Mouse (Mus musculus) limb, embryonic 14.5 days (tissue): ENCODE results near the gene Alkbh2. TPM values are rescaled to one million over a fixed set of nuclear protein-coding genes. Genes with fewer than 3 reads are reported as not detected.

ENCODE experiments used
- ATAC-seq: fragments of 200-750 bp; cut with Nextera tagmentation; 2 replicates; pipeline ENCODE4 v1.8.0; 2017; ENCODE audit warnings: low read depth, moderate number of reproducible peaks, moderate TSS enrichment; ENCODE audit not compliant: low FRiP score
- DNase-seq: peaks from one replicate; pipeline ENCODE4 v3.0.0-alpha.2; 2015; ENCODE audit warnings: low spot score
- H3K27ac ChIP-seq: fragments of 300-500 bp; sonication (generic); replicated peaks from 2 replicates; pipeline ENCODE4 v1.5.1; 2014; ENCODE audit warnings: low read depth, mild to moderate bottlenecking, low read length, moderate library complexity, mixed read lengths
- H3K27me3 ChIP-seq: fragments of 300-500 bp; sonication (generic); 2 replicates; pipeline ENCODE4 v1.6.1; 2014; ENCODE audit warnings: low read length, mixed read lengths; ENCODE audit not compliant: control insufficient read depth, insufficient read depth
- H3K36me3 ChIP-seq: fragments of 300-500 bp; sonication (generic); 2 replicates; pipeline ENCODE4 v1.6.1; 2014; ENCODE audit warnings: mild to moderate bottlenecking, low read length, moderate library complexity, mixed read lengths; ENCODE audit not compliant: control insufficient read depth, insufficient read depth
- H3K4me1 ChIP-seq: fragments of 300-500 bp; sonication (generic); 2 replicates; pipeline ENCODE4 v1.6.1; 2014; ENCODE audit warnings: antibody characterized with exemption, low read length, mixed read lengths; ENCODE audit not compliant: control insufficient read depth, insufficient read depth
- H3K4me2 ChIP-seq: fragments of 300-500 bp; sonication (generic); replicated peaks from 2 replicates; pipeline ENCODE4 v1.6.1; 2014; ENCODE audit warnings: low read depth, mild to moderate bottlenecking, low read length, moderate library complexity; ENCODE audit not compliant: severe bottlenecking
- H3K4me3 ChIP-seq: fragments of 300-500 bp; sonication (generic); replicated peaks from 2 replicates; pipeline ENCODE4 v1.5.1; 2014; ENCODE audit warnings: low read length
- H3K9ac ChIP-seq: fragments of 300-500 bp; sonication (generic); 2 replicates; pipeline ENCODE4 v1.6.1; 2014; ENCODE audit warnings: mild to moderate bottlenecking, low read depth, low read length, moderate library complexity; ENCODE audit not compliant: severe bottlenecking
- H3K9me3 ChIP-seq: fragments of 300-500 bp; sonication (generic); 2 replicates; pipeline ENCODE4 v1.6.1; 2016; ENCODE audit warnings: low read length; ENCODE audit not compliant: control insufficient read depth
- POLR2A ChIP-seq: fragments of 200-500 bp; IDR thresholded peaks from 2 replicates; pipeline ENCODE4 v1.8.0; 2012; ENCODE audit warnings: inconsistent platforms, mild to moderate bottlenecking, moderate library complexity, borderline replicate concordance; ENCODE audit not compliant: insufficient read depth, insufficient read length; ENCODE audit errors: extremely low read depth
- WGBS: fragments of 180-500 bp; shearing (Covaris S2); extraction: QIAGEN DNeasy Blood & Tissue Kit; methylation state at CpG from one replicate; pipeline ENCODE4 v1.1.7; 2014; 5-methylcytosine and 5-hydroxymethylcytosine counted together
- polyA plus RNA-seq, 2 experiments: library from polyadenylated mRNA; depleted of rRNA in 1 of 2; stranded (reverse) in 1 of 2; unstranded in 1 of 2; fragments of >200 nt; fragmentation: Nextera tagmentation in 1 of 2; extraction: Ambion mirVana in 1 of 2; gene quantifications; 2 replicates each; pipeline versions ENCODE4 v1.2.1 to v1.2.3; 2012 to 2014

Gene Alkbh2
- polyA plus RNA-seq (2012; rRNA removed) (15.5 and 18.9 TPM in 2 replicates), polyA plus RNA-seq (2014; fragmentation: Nextera tagmentation; extraction: Ambion mirVana) (10.9 and 11.5 TPM in 2 replicates)

GRCm38 (mm10) chr5:114127374-114128349 lies at the start of gene Alkbh2:
TSS of gene Alkbh2 (minus strand) at chr5:114128218.
- ATAC-seq (peak; percentile 14; the same call in 1 of the 2 replicates), DNase-seq (peak; percentile 85)
- under 1% methylated on average over 56 of the region's 69 CpGs for WGBS
- H3K36me3 ChIP-seq = peaks cover 18% of the 10 kb centered on the region
- H3K4me2 ChIP-seq = peak within 1 kb of the TSS; percentile 65
- no peaks in the 10 kb centered on the region for H3K9me3 ChIP-seq
- H3K4me3 ChIP-seq = peak within 1 kb of the TSS; percentile 46
- peaks cover 8% of the 10 kb centered on the region; the same call in 1 of the 2 replicates for H3K4me1 ChIP-seq
- TF ChIP-seq POLR2A = peak; percentile 23; the same call in 1 of the 2 replicates
- peak within 1 kb of the TSS; percentile 59 for H3K9ac ChIP-seq
- peak within 1 kb of the TSS; percentile 90 for H3K27ac ChIP-seq
- H3K27me3 ChIP-seq = no peaks in the 10 kb centered on the region

- DNase-seq = no peak
- Histone ChIP-seq H3K4me1 (peaks cover 6% of the 10 kb centered on the region; the same call in 1 of the 2 replicates), H3K27ac (no peak overlapping the region), H3K27me3 (no peaks in the 10 kb centered on the region), H3K36me3 (no peaks in the 10 kb centered on the region), H3K9ac (no peak overlapping the region), H3K4me2 (peak overlapping the region; percentile 88), H3K9me3 (no peaks in the 10 kb centered on the region), H3K4me3 (peak overlapping the region; percentile 52)
- ATAC-seq = no peak
- WGBS = 53% methylated on average over 8 of the region's 8 CpGs
- TF ChIP-seq POLR2A = no peak
These were observed 48.8 kb upstream of the Alkbh2 start for GRCm38 (mm10) chr5:114176548-114177400.

DNA sequence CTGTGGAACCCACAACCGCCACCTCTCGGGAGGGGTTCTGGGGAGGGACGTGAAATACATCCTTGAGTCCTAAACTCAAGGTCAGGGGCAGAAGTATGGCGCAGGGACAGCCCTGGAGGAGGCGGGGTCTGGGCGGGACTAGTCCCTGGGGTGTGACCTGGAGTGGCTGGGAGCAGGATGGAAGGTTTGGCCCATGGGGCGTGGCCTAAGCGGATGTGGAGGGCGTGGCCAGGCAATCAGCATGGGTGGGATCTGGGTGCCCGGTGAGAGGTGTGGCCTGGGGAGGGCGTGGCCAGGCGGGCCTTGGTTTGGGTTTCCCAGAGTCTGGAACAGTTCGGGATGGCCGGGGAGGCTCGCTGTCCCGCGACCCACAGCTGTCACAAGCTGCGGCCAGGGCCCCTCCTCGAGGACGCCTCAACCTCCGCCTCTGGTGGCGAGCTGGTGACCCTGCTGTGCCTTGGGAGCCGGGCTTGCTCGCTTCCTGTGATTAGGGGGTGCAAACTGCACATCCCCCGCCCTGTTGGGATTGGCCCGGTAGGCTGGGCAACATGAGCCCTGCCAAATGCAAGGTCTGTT lies 47.7 kb upstream of the Alkbh2 start:
- peak overlapping the region; percentile 52 for H3K4me3 ChIP-seq
- DNase-seq (peak; percentile 88), ATAC-seq (peak; percentile 95)
- no peaks in the 10 kb centered on the region for H3K9me3 ChIP-seq
- H3K4me2 ChIP-seq = peak overlapping the region; percentile 88
- H3K36me3 ChIP-seq = no peaks in the 10 kb centered on the region
- peaks cover 6% of the 10 kb centered on the region; the same call in 1 of the 2 replicates for H3K4me1 ChIP-seq
- no peak for TF ChIP-seq POLR2A
- peak overlapping the region; percentile 55 for H3K9ac ChIP-seq
- 0 out of 2 replicates have a peak overlapping the region, but pooled peaks have one; percentile 19 for H3K27ac ChIP-seq
- WGBS = 0% methylated on average over 20 of the region's 26 CpGs
- H3K27me3 ChIP-seq = no peaks in the 10 kb centered on the region

- H3K27me3 ChIP-seq = no peaks in the 10 kb centered on the region
- peak overlapping the region; percentile 11 for H3K4me2 ChIP-seq
- TF ChIP-seq POLR2A = no peak
- no peaks in the 10 kb centered on the region for H3K36me3 ChIP-seq
- H3K27ac ChIP-seq = no peak overlapping the region
- no peak overlapping the region for H3K9ac ChIP-seq
- ATAC-seq = no peak
- peaks cover 6% of the 10 kb centered on the region; the same call in 1 of the 2 replicates for H3K4me1 ChIP-seq
- no peak overlapping the region for H3K4me3 ChIP-seq
- peak; percentile 66 for DNase-seq
- H3K9me3 ChIP-seq = no peaks in the 10 kb centered on the region
- 15% methylated on average over 16 of the region's 16 CpGs for WGBS
These were observed 46.6 kb upstream of the Alkbh2 start for GRCm38 (mm10) chr5:114174639-114175038.
